Comparison of ENCODE assay signal across 8 mouse cellular contexts in the genomic region with DNA sequence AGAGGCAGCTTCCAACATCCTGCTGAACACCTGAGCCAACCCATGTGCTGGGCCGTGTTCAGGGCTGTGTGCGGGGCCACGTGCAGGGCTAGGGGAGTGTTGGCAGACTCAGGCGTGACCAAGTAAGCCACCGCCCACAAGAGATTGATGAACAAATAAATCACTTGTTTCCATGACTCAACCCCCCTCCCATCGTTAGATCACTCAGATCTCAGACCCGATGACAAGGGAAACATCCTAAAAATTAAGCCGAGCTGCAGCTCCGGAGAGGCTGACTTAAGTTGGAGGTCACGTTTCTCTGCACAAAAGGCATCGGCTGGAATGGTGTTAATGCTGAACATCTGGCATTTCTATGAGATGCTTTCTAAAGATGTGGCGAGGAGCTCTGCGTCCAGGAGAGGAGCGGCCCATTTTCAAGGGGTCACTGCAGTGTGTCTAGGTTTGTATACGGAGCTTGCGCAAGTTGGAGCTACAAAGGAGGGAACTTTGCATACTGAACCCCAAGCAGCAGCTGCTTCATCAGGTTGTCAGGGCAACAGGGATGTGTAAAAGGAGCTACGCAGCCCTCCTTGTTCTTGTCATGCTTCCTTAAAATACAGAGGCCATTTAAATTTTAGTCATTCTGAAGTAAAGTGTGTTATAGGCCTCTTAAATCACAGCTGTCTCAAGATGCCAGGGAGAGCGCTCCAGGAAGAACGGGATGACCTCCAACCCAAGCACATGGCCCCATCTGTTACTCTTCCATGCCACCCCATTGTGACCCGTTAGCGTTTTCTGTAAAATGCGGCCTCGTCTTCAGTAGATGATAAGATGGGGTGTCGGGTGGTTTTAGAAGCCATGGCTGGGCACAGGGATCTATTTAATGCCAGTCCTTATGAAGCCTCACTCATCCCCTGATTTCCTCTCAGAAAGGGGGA.
A peak's percentile ranks its signal among the peaks of the same experiment; 100 is the strongest.
DNase-seq lines count a peak whose midpoint lies in the region; ATAC-seq and TF ChIP-seq lines count a peak whose summit lies in the region.

No protein-coding gene starts in this region.

- no peak overlapping the region for H3K4me3 ChIP-seq in lung, embryonic 14.5 days (ENCODE audit: low read depth, low read length)
- H3K4me3 ChIP-seq in lung, adult 2 months (replicated peaks; ENCODE audit: extremely low read depth, low read depth, low read length), result no peak overlapping the region
- H3K4me3 ChIP-seq in liver, embryonic 12.5 days, result no peak overlapping the region

- no peak for TF ChIP-seq POLR2A in lung, adult 2 months (IDR thresholded peaks at IDR 0.05; ENCODE audit: borderline replicate concordance, extremely low read depth, low read depth, low read length)

- no peaks in the 10 kb centered on the region for H3K27me3 ChIP-seq in lung, embryonic 14.5 days (ENCODE audit: insufficient read depth, low read length)
- no peaks in the 10 kb centered on the region for H3K27me3 ChIP-seq in liver, embryonic 12.5 days (replicated peaks)

- H3K27ac ChIP-seq in lung, embryonic 14.5 days (ENCODE audit: low read depth), result no peak overlapping the region
- no peak overlapping the region for H3K27ac ChIP-seq in liver, embryonic 12.5 days

- WGBS in lung, embryonic 14.5 days, result 38% methylated on average over 24 of the region's 24 CpGs
- 66% methylated on average over 24 of the region's 24 CpGs for WGBS in lung, adult 2 months
- WGBS in liver, embryonic 12.5 days (ENCODE audit: insufficient replicate concordance), result 79% methylated on average over 24 of the region's 24 CpGs

- ATAC-seq in lung, embryonic 14.5 days (ENCODE audit: insufficient read depth), result peak; percentile 47; the same call in 1 of the 2 replicates
- no peak for ATAC-seq in liver, embryonic 12.5 days

- peak; percentile 40 for DNase-seq in lung, embryonic 14.5 days
- no peak for DNase-seq in lung, adult 2 months
- peak; percentile 30 to 51 for DNase-seq in frontal cortex, postnatal 14 days (ENCODE audit: low spot score in 2 of 2)
- DNase-seq in mesoderm, embryonic 11.5 days (ENCODE audit: low read depth, low spot score), result peak; percentile 82
- peak; percentile 40 for DNase-seq in telencephalon, adult 2 months (ENCODE audit: low read depth, low spot score)
- DNase-seq in urinary bladder, postnatal 10 days (ENCODE audit: low spot score), result no peak
- no peak for DNase-seq in thymus, postnatal 14 days

- TF ChIP-seq CTCF in lung, embryonic 14.5 days (IDR thresholded peaks at IDR 0.05; ENCODE audit: low read depth), result no peak
- TF ChIP-seq CTCF in lung, adult 2 months (IDR thresholded peaks at IDR 0.05; ENCODE audit: insufficient read depth, low read length), result no peak

- no peak overlapping the region for H3K9ac ChIP-seq in lung, embryonic 14.5 days
- H3K9ac ChIP-seq in liver, embryonic 12.5 days, result no peak overlapping the region

- H3K4me1 ChIP-seq in lung, embryonic 14.5 days (ENCODE audit: insufficient read depth), result no peaks in the 10 kb centered on the region
- no peaks in the 10 kb centered on the region for H3K4me1 ChIP-seq in lung, adult 2 months (ENCODE audit: control insufficient read depth, insufficient read depth, low read length)
- H3K4me1 ChIP-seq in liver, embryonic 12.5 days, result no peaks in the 10 kb centered on the region

- no peaks in the 10 kb centered on the region for H3K36me3 ChIP-seq in lung, embryonic 14.5 days (ENCODE audit: insufficient read depth)
- no peaks in the 10 kb centered on the region for H3K36me3 ChIP-seq in liver, embryonic 12.5 days

- H3K9me3 ChIP-seq in lung, embryonic 14.5 days (ENCODE audit: low read depth, low read length), result no peaks in the 10 kb centered on the region
- no peaks in the 10 kb centered on the region for H3K9me3 ChIP-seq in liver, embryonic 12.5 days (replicated peaks)

- no peak overlapping the region for H3K4me2 ChIP-seq in lung, embryonic 14.5 days
- no peak overlapping the region for H3K4me2 ChIP-seq in liver, embryonic 12.5 days

Comparison
In these comparisons a context has a peak if more than half of its experiments do, and no peak if none do; other contexts are left out.
1. DNase-seq: peak in lung, embryonic 14.5 days (single experiment), frontal cortex, postnatal 14 days (2 of 2), mesoderm, embryonic 11.5 days (single experiment) and telencephalon, adult 2 months (single experiment); none in lung, adult 2 months (single experiment), urinary bladder, postnatal 10 days (single experiment) and thymus, postnatal 14 days (single experiment).